Mouse (Mus musculus) heart, postnatal 10 days (tissue): ENCODE measurements around the gene Ecm2. TPM values are rescaled to one million over a fixed set of nuclear protein-coding genes. Genes with fewer than 3 reads are reported as not detected.

Experiments
- DNase-seq, 2 experiments: peaks; one replicate each; pipeline ENCODE4 v3.0.0; 2021
- intact Hi-C: fragments of 180-260 bp; cut with DNase I; formaldehyde crosslinking; loops from one replicate; pipeline ENCODE4 v1.15.1; 2025
- total RNA-seq, 2 experiments: library from RNA; stranded (reverse); gene quantifications; 2 replicates each; pipeline ENCODE4 v1.2.3; 2021

Gene Ecm2
- total RNA-seq, 2 experiments from 2014 or later: 20.1 to 20.6 TPM

DNA sequence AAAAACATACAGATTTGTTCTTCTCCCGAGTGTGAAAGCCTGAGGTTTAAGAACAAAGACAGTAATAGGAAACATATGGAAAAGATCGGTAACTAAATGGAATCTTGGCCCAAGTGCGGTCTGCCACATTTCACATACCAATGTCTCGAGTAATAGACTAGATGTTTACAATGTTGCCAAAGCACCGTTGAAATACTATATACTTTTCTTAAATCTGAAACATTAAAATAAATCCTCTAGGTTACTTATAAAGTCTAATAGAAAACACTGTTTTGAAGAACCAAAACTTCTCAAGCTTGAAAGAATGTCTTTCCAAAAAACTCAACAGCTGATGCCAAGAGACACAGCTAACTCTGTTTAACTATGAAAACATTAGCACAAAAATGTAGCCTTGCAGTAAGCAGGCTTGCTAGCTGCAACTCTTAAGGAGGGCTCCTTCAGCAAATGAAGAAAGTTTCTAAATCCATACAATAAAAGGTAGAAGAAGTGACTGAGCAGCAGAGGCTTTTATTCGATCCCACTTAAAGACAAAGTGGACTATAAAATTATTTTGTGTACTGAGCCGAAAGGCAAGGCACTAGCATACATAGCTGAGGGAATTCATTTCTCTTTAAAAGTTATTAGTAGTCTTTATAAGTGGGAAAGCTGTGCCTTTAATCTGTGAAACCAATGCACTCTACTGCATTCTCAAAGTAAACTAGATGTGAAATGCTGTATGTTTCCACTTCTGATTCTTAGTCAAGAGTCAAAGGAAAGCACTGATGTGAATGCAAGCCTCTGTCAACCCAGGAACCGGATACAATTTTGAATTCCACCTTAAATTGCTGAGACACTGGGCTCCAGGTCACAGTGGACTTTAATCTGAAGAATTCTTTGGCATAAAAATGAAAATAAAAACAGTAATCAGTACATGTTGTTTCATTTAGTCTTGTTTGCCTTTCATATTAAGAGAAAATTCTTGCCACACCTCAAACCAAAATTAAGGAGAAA is 77.2 kb downstream of the Ecm2 start, which contains the start of gene Omd:
Omd (plus strand) TSS at position 922 of the 990 bp plus-strand sequence.
- intact Hi-C loops: no loop called here
- peak; percentile 25 for DNase-seq

Other genes starting within 250 kb of the Ecm2 start
- gene Fgd3, start 184.5 kb upstream of the Ecm2 start, total RNA-seq: under 1 TPM; 0.50 to 0.57 TPM
- 10 to 100 TPM; 74.6 to 83.6 TPM for gene Bicd2, start 163.2 kb upstream of the Ecm2 start, total RNA-seq
- gene Ippk, start 83.6 kb upstream of the Ecm2 start, total RNA-seq: 1 to 10 TPM; 8.3 to 9.1 TPM
- gene Tes3-ps, start 11.5 kb upstream of the Ecm2 start, total RNA-seq: 1 to 10 TPM; 1.6 TPM
- gene Aspn, start 39.6 kb downstream of the Ecm2 start, total RNA-seq: 100 to 1,000 TPM in 1 of 2 experiments, 10 to 100 TPM in 1; 89.0 to 113 TPM
- gene Omd, start 77.7 kb downstream of the Ecm2 start, total RNA-seq: 1 to 10 TPM; 1.1 to 1.4 TPM
- gene Ogn, start 103.2 kb downstream of the Ecm2 start, total RNA-seq: 10 to 100 TPM; 75.4 to 78.8 TPM
- gene Cenpp, start 148.0 kb downstream of the Ecm2 start, total RNA-seq: 1 to 10 TPM; 5.9 to 6.9 TPM
- 10 to 100 TPM; 13.2 to 17.7 TPM for gene Nol8, start 148.3 kb downstream of the Ecm2 start, total RNA-seq
- gene Iars, start 177.3 kb downstream of the Ecm2 start, total RNA-seq: 10 to 100 TPM; 60.2 to 66.8 TPM